Mouse (Mus musculus): ENCODE measurements around the gene Mapkapk3.

DNA sequence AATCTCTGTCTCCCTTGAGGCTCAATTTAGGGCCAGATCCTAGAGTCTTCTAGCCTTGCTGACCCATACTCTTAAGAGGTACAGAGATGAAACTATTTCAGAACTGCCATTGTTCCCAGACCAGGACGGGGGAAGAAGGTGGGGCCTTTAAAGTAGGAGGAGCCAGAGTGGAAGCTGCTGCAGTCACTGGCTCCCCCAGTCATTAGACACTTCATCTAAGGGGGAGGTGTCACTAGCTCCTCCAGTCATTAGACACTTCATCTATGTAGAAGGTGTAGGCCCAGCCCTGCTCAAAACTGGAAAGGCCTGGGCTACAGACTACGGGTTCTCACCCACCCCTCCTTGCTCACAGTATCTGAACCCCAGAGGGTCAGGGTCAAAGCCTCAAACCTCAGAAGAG is 2.4 kb downstream of the Mapkapk3 start:
- TF ChIP-seq CTCF (IDR thresholded peaks at IDR 0.05; ENCODE audit: low read depth, low read length) = no peak
- no peak for TF ChIP-seq POLR2A (IDR thresholded peaks at IDR 0.05; ENCODE audit: extremely low read depth, insufficient read depth, low read length)
